In genomic region chr13:45477183-45477582, GRCm38 (mm10) we compare ENCODE assay signal across 9 mouse cellular contexts. TPM values are rescaled to one million over a fixed set of nuclear protein-coding genes. Genes with fewer than 3 reads are reported as not detected.
A peak's percentile ranks its signal among the peaks of the same experiment; 100 is the strongest.
DNase-seq lines count a peak whose midpoint lies in the region; ATAC-seq lines count a peak whose summit lies in the region.
"Had no signal": no experiment of that assay in that cellular context is flagged by ENCODE, and none has a peak within 500 bp of the region (broad histone marks: within the 10 kb centered on the region; RNA-seq: fewer than 3 reads in every experiment).

No protein-coding gene starts in this region.

- H3K36me3 ChIP-seq in heart, embryonic 12.5 days = no peaks in the 10 kb centered on the region
- H3K36me3 ChIP-seq: neural tube, embryonic 12.5 days had no signal

- DNase-seq in heart, adult 11 months = peak; percentile 88
- DNase-seq in adipocyte (ENCODE audit: low spot score) = peak; percentile 89
- peak; percentile 24 to 74 for DNase-seq in heart, adult 9 months (ENCODE audit: low spot score in 2 of 2)
- peak; percentile 84 to 86 for DNase-seq in layer of hippocampus, postnatal 10 days (ENCODE audit: low spot score in 2 of 2)
- DNase-seq in lung, postnatal 25 days (ENCODE audit: low spot score) = peak; percentile 71
- DNase-seq in spleen, adult 18-20 months = peak; percentile 39 to 69

- no peak overlapping the region for H3K9ac ChIP-seq in heart, embryonic 12.5 days
- H3K9ac ChIP-seq: neural tube, embryonic 12.5 days had no signal

- 28% methylated on average over 3 of the region's 3 CpGs for WGBS in heart, embryonic 12.5 days

- no peak overlapping the region for H3K4me2 ChIP-seq in heart, embryonic 12.5 days
- H3K4me2 ChIP-seq: neural tube, embryonic 12.5 days had no signal

- no peak overlapping the region for H3K27ac ChIP-seq in heart, embryonic 12.5 days (ENCODE audit: poor library complexity, severe bottlenecking)
- H3K27ac ChIP-seq: neural tube, embryonic 12.5 days had no signal

- H3K9me3 ChIP-seq in heart, embryonic 12.5 days (replicated peaks) = no peaks in the 10 kb centered on the region
- H3K9me3 ChIP-seq: neural tube, embryonic 12.5 days had no signal

- peaks cover 12% of the 10 kb centered on the region for H3K4me1 ChIP-seq in heart, embryonic 12.5 days (replicated peaks)
- H3K4me1 ChIP-seq: neural tube, embryonic 12.5 days had no signal

- ATAC-seq in heart, embryonic 12.5 days (ENCODE audit: insufficient number of reproducible peaks, low FRiP score) = no peak
- ATAC-seq in common myeloid progenitor, adult 5-6 weeks (replicated peaks; ENCODE audit: low read depth, poor library complexity, severe bottlenecking) = peak; percentile 77

- H3K27me3 ChIP-seq in heart, embryonic 12.5 days (replicated peaks) = no peaks in the 10 kb centered on the region

- H3K4me3 ChIP-seq in heart, embryonic 12.5 days = no peak overlapping the region
- H3K4me3 ChIP-seq: neural tube, embryonic 12.5 days had no signal

RNA-seq across cellular contexts. Expression of gene Gmpr, which starts 30.1 kb away (rescaled TPM):
- 165 and 166 TPM in 2 replicates for polyA plus RNA-seq in heart, embryonic 12.5 days (2016; fragmentation: Nextera tagmentation; extraction: Ambion mirVana)
- 18.5 and 20.1 TPM in 2 replicates for total RNA-seq in common myeloid progenitor, adult 5-6 weeks (2017)
- 10 to 100 TPM; 56.0 to 58.2 TPM for total RNA-seq in layer of hippocampus, postnatal 10 days (2021)
